Mouse (Mus musculus): ENCODE results near the gene Gpr61. TPM values are rescaled to one million over a fixed set of nuclear protein-coding genes. Genes with fewer than 3 reads are reported as not detected.

The Gpr61 gene
- polyA plus RNA-seq, 1 experiment from 2014 or later, result 0.19 TPM

- no peak overlapping the region for H3K27ac ChIP-seq
- WGBS, result 35% methylated on average over 5 of the region's 5 CpGs
- H3K36me3 ChIP-seq, result no peaks in the 10 kb centered on the region
- H3K9ac ChIP-seq, result no peak overlapping the region
- peak overlapping the region; percentile 17; the same call in 1 of the 2 replicates for H3K4me2 ChIP-seq
- no peaks in the 10 kb centered on the region for H3K27me3 ChIP-seq (replicated peaks)
- no peak for ATAC-seq (ENCODE audit: insufficient read depth, low FRiP score, low read depth)
- H3K9me3 ChIP-seq, result no peaks in the 10 kb centered on the region
- peaks cover 19% of the 10 kb centered on the region for H3K4me1 ChIP-seq
- no peak overlapping the region for H3K4me3 ChIP-seq (replicated peaks)
These were observed 35.2 kb upstream of the Gpr61 start for GRCm38 (mm10) chr3:108189897-108190296.

- Histone ChIP-seq H3K9me3 (no peaks in the 10 kb centered on the region), H3K36me3 (no peaks in the 10 kb centered on the region), H3K4me3 (replicated peaks) (no peak overlapping the region), H3K9ac (no peak overlapping the region), H3K4me2 (no peak overlapping the region), H3K27me3 (replicated peaks) (no peaks in the 10 kb centered on the region), H3K27ac (no peak overlapping the region), H3K4me1 (peaks cover 19% of the 10 kb centered on the region)
- WGBS, result 71% methylated on average over 9 of the region's 9 CpGs
- no peak for ATAC-seq (ENCODE audit: insufficient read depth, low FRiP score, low read depth)
These were observed 34.2 kb upstream of the Gpr61 start for GRCm38 (mm10) chr3:108188716-108189490.

- Histone ChIP-seq H3K36me3 (no peaks in the 10 kb centered on the region), H3K4me1 (peaks cover 19% of the 10 kb centered on the region), H3K27me3 (replicated peaks) (no peaks in the 10 kb centered on the region), H3K4me2 (peak overlapping the region; percentile 86), H3K9me3 (no peaks in the 10 kb centered on the region), H3K4me3 (replicated peaks) (peak overlapping the region; percentile 61; the same call in 1 of the 2 replicates), H3K27ac (no peak overlapping the region), H3K9ac (no peak overlapping the region)
- no peak for ATAC-seq (ENCODE audit: insufficient read depth, low FRiP score, low read depth)
- 68% methylated on average over 20 of the region's 20 CpGs for WGBS
These were observed 32.6 kb upstream of the Gpr61 start for GRCm38 (mm10) chr3:108187111-108187795.

- peak; percentile 61; the same call in 1 of the 2 replicates for ATAC-seq (ENCODE audit: insufficient read depth, low FRiP score, low read depth)
- H3K27me3 ChIP-seq (replicated peaks), result no peaks in the 10 kb centered on the region
- WGBS, result 2% methylated on average over 92 of the region's 100 CpGs
- peak within 1 kb of the TSS; percentile 86 for H3K4me2 ChIP-seq
- H3K4me3 ChIP-seq (replicated peaks), result peak within 1 kb of the TSS; percentile 61
- H3K9ac ChIP-seq, result peak within 1 kb of the TSS; percentile 40
- H3K9me3 ChIP-seq, result no peaks in the 10 kb centered on the region
- H3K36me3 ChIP-seq, result no peaks in the 10 kb centered on the region
- H3K27ac ChIP-seq, result no peak within 1 kb of the TSS
- peaks cover 14% of the 10 kb centered on the region for H3K4me1 ChIP-seq
These were observed 31.7 kb upstream of the Gpr61 start, which contains the start of gene Amigo1 for GRCm38 (mm10) chr3:108186098-108187047. Gene Amigo1, plus strand, starts transcription at chr3:108186335.

GRCm38 (mm10) chr3:108185460-108186097 is 30.9 kb upstream of the Gpr61 start:
- H3K4me3 ChIP-seq (replicated peaks), result peak overlapping the region; percentile 61
- H3K4me2 ChIP-seq, result peak overlapping the region; percentile 86
- H3K27me3 ChIP-seq (replicated peaks), result no peaks in the 10 kb centered on the region
- H3K9ac ChIP-seq, result peak overlapping the region; percentile 40; the same call in 1 of the 2 replicates
- H3K27ac ChIP-seq, result no peak overlapping the region
- H3K9me3 ChIP-seq, result no peaks in the 10 kb centered on the region
- no peak for ATAC-seq (ENCODE audit: insufficient read depth, low FRiP score, low read depth)
- H3K4me1 ChIP-seq, result peaks cover 14% of the 10 kb centered on the region
- WGBS, result 4% methylated on average over 16 of the region's 16 CpGs
- H3K36me3 ChIP-seq, result no peaks in the 10 kb centered on the region

GRCm38 (mm10) chr3:108184742-108185141 is 30.1 kb upstream of the Gpr61 start:
- Histone ChIP-seq H3K4me3 (replicated peaks) (no peak overlapping the region), H3K9ac (no peak overlapping the region), H3K9me3 (no peaks in the 10 kb centered on the region), H3K27ac (no peak overlapping the region), H3K4me1 (peaks cover 9% of the 10 kb centered on the region), H3K27me3 (replicated peaks) (no peaks in the 10 kb centered on the region), H3K4me2 (no peak overlapping the region), H3K36me3 (no peaks in the 10 kb centered on the region)
- 80% methylated on average over 3 of the region's 3 CpGs for WGBS
- ATAC-seq (ENCODE audit: insufficient read depth, low FRiP score, low read depth), result no peak

GRCm38 (mm10) chr3:108180514-108180913 is 25.8 kb upstream of the Gpr61 start:
- Histone ChIP-seq H3K27me3 (replicated peaks) (no peaks in the 10 kb centered on the region), H3K4me1 (peaks cover 5% of the 10 kb centered on the region), H3K27ac (no peak overlapping the region), H3K4me3 (replicated peaks) (no peak overlapping the region), H3K9ac (no peak overlapping the region), H3K36me3 (no peaks in the 10 kb centered on the region), H3K4me2 (no peak overlapping the region), H3K9me3 (no peaks in the 10 kb centered on the region)
- ATAC-seq (ENCODE audit: insufficient read depth, low FRiP score, low read depth), result no peak
- 48% methylated on average over 2 of the region's 2 CpGs for WGBS

- Histone ChIP-seq H3K36me3 (no peaks in the 10 kb centered on the region), H3K9ac (no peak overlapping the region), H3K27me3 (replicated peaks) (no peaks in the 10 kb centered on the region), H3K4me3 (replicated peaks) (no peak overlapping the region), H3K4me2 (no peak overlapping the region), H3K9me3 (no peaks in the 10 kb centered on the region), H3K4me1 (peaks cover 12% of the 10 kb centered on the region), H3K27ac (peak overlapping the region; percentile 14; the same call in 1 of the 2 replicates)
- peak; percentile 80 for ATAC-seq (ENCODE audit: insufficient read depth, low FRiP score, low read depth)
- 38% methylated on average over 7 of the region's 7 CpGs for WGBS
These were observed 24.4 kb upstream of the Gpr61 start for GRCm38 (mm10) chr3:108178756-108179715.

- no peak overlapping the region for H3K9ac ChIP-seq
- no peaks in the 10 kb centered on the region for H3K27me3 ChIP-seq (replicated peaks)
- no peaks in the 10 kb centered on the region for H3K9me3 ChIP-seq
- no peak overlapping the region for H3K4me3 ChIP-seq (replicated peaks)
- 32% methylated on average over 14 of the region's 14 CpGs for WGBS
- no peaks in the 10 kb centered on the region for H3K36me3 ChIP-seq
- peak overlapping the region; percentile 3; the same call in 1 of the 2 replicates for H3K27ac ChIP-seq
- H3K4me2 ChIP-seq, result peak overlapping the region; percentile 22; the same call in 1 of the 2 replicates
- peak; percentile 52 for ATAC-seq (ENCODE audit: insufficient read depth, low FRiP score, low read depth)
- peaks cover 12% of the 10 kb centered on the region for H3K4me1 ChIP-seq
These were observed 20.2 kb upstream of the Gpr61 start for GRCm38 (mm10) chr3:108174672-108175531.

GRCm38 (mm10) chr3:108169199-108169598 is 14.5 kb upstream of the Gpr61 start:
- no peak for ATAC-seq (ENCODE audit: insufficient read depth, low FRiP score, low read depth)
- H3K9ac ChIP-seq, result no peak overlapping the region
- H3K4me3 ChIP-seq (replicated peaks), result no peak overlapping the region
- H3K36me3 ChIP-seq, result no peaks in the 10 kb centered on the region
- no peaks in the 10 kb centered on the region for H3K27me3 ChIP-seq (replicated peaks)
- no peak overlapping the region for H3K27ac ChIP-seq
- peaks cover 24% of the 10 kb centered on the region for H3K4me1 ChIP-seq
- H3K4me2 ChIP-seq, result no peak overlapping the region
- WGBS, result 43% methylated on average over 3 of the region's 3 CpGs
- no peaks in the 10 kb centered on the region for H3K9me3 ChIP-seq
